Mouse (Mus musculus): ENCODE results near the gene Nipsnap1. TPM values are rescaled to one million over a fixed set of nuclear protein-coding genes. Genes with fewer than 3 reads are reported as not detected.

The Nipsnap1 gene
- polyA plus RNA-seq, 1 experiment = 164 TPM

- Histone ChIP-seq H3K27ac (ENCODE audit: insufficient read depth, low read depth, low read length) (no peak overlapping the region), H3K4me3 (ENCODE audit: insufficient read depth, low read depth, low read length) (no peak overlapping the region), H3K36me3 (ENCODE audit: control insufficient read depth, insufficient read depth, low read length) (no peaks in the 10 kb centered on the region), H3K27me3 (replicated peaks; ENCODE audit: control insufficient read depth, insufficient read depth, low read length) (no peaks in the 10 kb centered on the region), H3K4me1 (ENCODE audit: control insufficient read depth, insufficient read depth, low read length) (no peaks in the 10 kb centered on the region)
- 43% methylated on average over 10 of the region's 10 CpGs for WGBS
- peak; percentile 79 for DNase-seq
- peak; percentile 51 for TF ChIP-seq CTCF (conservative IDR thresholded peaks at IDR 0.05; ENCODE audit: insufficient read depth, insufficient read length, low read depth, low read length)
- no peak for TF ChIP-seq POLR2A (IDR thresholded peaks at IDR 0.05; ENCODE audit: low read depth, low read length)
These were observed 8.0 kb upstream of the Nipsnap1 start for GRCm38 (mm10) chr11:4865645-4866251.

GRCm38 (mm10) chr11:4874551-4874950 is 800 bp downstream of the Nipsnap1 start:
- peak overlapping the region; percentile 75 for H3K4me3 ChIP-seq (ENCODE audit: insufficient read depth, low read depth, low read length)
- H3K27ac ChIP-seq (ENCODE audit: insufficient read depth, low read depth, low read length) = peak overlapping the region; percentile 83
- no peaks in the 10 kb centered on the region for H3K36me3 ChIP-seq (ENCODE audit: control insufficient read depth, insufficient read depth, low read length)
- TF ChIP-seq CTCF (conservative IDR thresholded peaks at IDR 0.05; ENCODE audit: insufficient read depth, insufficient read length, low read depth, low read length) (no peak), POLR2A (IDR thresholded peaks at IDR 0.05; ENCODE audit: low read depth, low read length) (peak; percentile 58)
- DNase-seq = peak; percentile 89
- 5% methylated on average over 10 of the region's 10 CpGs for WGBS
- no peaks in the 10 kb centered on the region for H3K27me3 ChIP-seq (replicated peaks; ENCODE audit: control insufficient read depth, insufficient read depth, low read length)
- H3K4me1 ChIP-seq (ENCODE audit: control insufficient read depth, insufficient read depth, low read length) = peaks cover 8% of the 10 kb centered on the region; the same call in 1 of the 2 replicates

- no peak overlapping the region for H3K27ac ChIP-seq (ENCODE audit: insufficient read depth, low read depth, low read length)
- no peak for DNase-seq
- H3K4me1 ChIP-seq (ENCODE audit: control insufficient read depth, insufficient read depth, low read length) = peaks cover 20% of the 10 kb centered on the region
- no peak for TF ChIP-seq POLR2A (IDR thresholded peaks at IDR 0.05; ENCODE audit: low read depth, low read length)
- no peak for TF ChIP-seq CTCF (conservative IDR thresholded peaks at IDR 0.05; ENCODE audit: insufficient read depth, insufficient read length, low read depth, low read length)
- 85% methylated on average over 4 of the region's 4 CpGs for WGBS
- H3K4me3 ChIP-seq (ENCODE audit: insufficient read depth, low read depth, low read length) = no peak overlapping the region
- no peaks in the 10 kb centered on the region for H3K36me3 ChIP-seq (ENCODE audit: control insufficient read depth, insufficient read depth, low read length)
- H3K27me3 ChIP-seq (replicated peaks; ENCODE audit: control insufficient read depth, insufficient read depth, low read length) = no peaks in the 10 kb centered on the region
These were observed 7.3 kb downstream of the Nipsnap1 start for GRCm38 (mm10) chr11:4881087-4881486.

GRCm38 (mm10) chr11:4882892-4883627 is 9.3 kb downstream of the Nipsnap1 start:
- DNase-seq = peak; percentile 95
- no peaks in the 10 kb centered on the region for H3K27me3 ChIP-seq (replicated peaks; ENCODE audit: control insufficient read depth, insufficient read depth, low read length)
- H3K4me3 ChIP-seq (ENCODE audit: insufficient read depth, low read depth, low read length) = no peak overlapping the region
- H3K4me1 ChIP-seq (ENCODE audit: control insufficient read depth, insufficient read depth, low read length) = peaks cover 20% of the 10 kb centered on the region
- H3K27ac ChIP-seq (ENCODE audit: insufficient read depth, low read depth, low read length) = no peak overlapping the region; the same call in 1 of the 2 replicates
- H3K36me3 ChIP-seq (ENCODE audit: control insufficient read depth, insufficient read depth, low read length) = no peaks in the 10 kb centered on the region
- 26% methylated on average over 14 of the region's 14 CpGs for WGBS
- no peak for TF ChIP-seq POLR2A (IDR thresholded peaks at IDR 0.05; ENCODE audit: low read depth, low read length)
- TF ChIP-seq CTCF (conservative IDR thresholded peaks at IDR 0.05; ENCODE audit: insufficient read depth, insufficient read length, low read depth, low read length) = peak; percentile 74

GRCm38 (mm10) chr11:4885385-4885903 is 11.7 kb downstream of the Nipsnap1 start:
- Histone ChIP-seq H3K4me1 (ENCODE audit: control insufficient read depth, insufficient read depth, low read length) (peaks cover 20% of the 10 kb centered on the region), H3K36me3 (ENCODE audit: control insufficient read depth, insufficient read depth, low read length) (no peaks in the 10 kb centered on the region; the same call in 1 of the 2 replicates), H3K4me3 (ENCODE audit: insufficient read depth, low read depth, low read length) (no peak overlapping the region), H3K27me3 (replicated peaks; ENCODE audit: control insufficient read depth, insufficient read depth, low read length) (no peaks in the 10 kb centered on the region), H3K27ac (ENCODE audit: insufficient read depth, low read depth, low read length) (no peak overlapping the region)
- WGBS = 59% methylated on average over 2 of the region's 2 CpGs
- peak; percentile 65 for DNase-seq
- peak; percentile 64 for TF ChIP-seq CTCF (conservative IDR thresholded peaks at IDR 0.05; ENCODE audit: insufficient read depth, insufficient read length, low read depth, low read length)
- TF ChIP-seq POLR2A (IDR thresholded peaks at IDR 0.05; ENCODE audit: low read depth, low read length) = no peak

- H3K4me3 ChIP-seq (ENCODE audit: insufficient read depth, low read depth, low read length) = no peak overlapping the region
- H3K36me3 ChIP-seq (ENCODE audit: control insufficient read depth, insufficient read depth, low read length) = no peaks in the 10 kb centered on the region; the same call in 1 of the 2 replicates
- H3K27me3 ChIP-seq (replicated peaks; ENCODE audit: control insufficient read depth, insufficient read depth, low read length) = no peaks in the 10 kb centered on the region
- peaks cover 10% of the 10 kb centered on the region for H3K4me1 ChIP-seq (ENCODE audit: control insufficient read depth, insufficient read depth, low read length)
- TF ChIP-seq POLR2A (IDR thresholded peaks at IDR 0.05; ENCODE audit: low read depth, low read length) = no peak
- no peak for DNase-seq
- WGBS = 91% methylated on average over 3 of the region's 3 CpGs
- no peak overlapping the region for H3K27ac ChIP-seq (ENCODE audit: insufficient read depth, low read depth, low read length)
These were observed 13.2 kb downstream of the Nipsnap1 start for GRCm38 (mm10) chr11:4886987-4887386.
